Mouse (Mus musculus): ENCODE data around the gene Slc39a9.

- TF ChIP-seq POLR2A (IDR thresholded peaks at IDR 0.05; ENCODE audit: control insufficient read depth, extremely low read depth, insufficient read depth, low read length, poor library complexity) = no peak
- no peak for TF ChIP-seq CTCF (IDR thresholded peaks at IDR 0.05; ENCODE audit: borderline replicate concordance, control insufficient read depth, extremely low read depth, insufficient read depth, low read length, poor library complexity)
Observed at GRCm38 (mm10) chr12:80683554-80683953, 39.9 kb downstream of the Slc39a9 start.

Measured in thymus, adult 2 months (tissue).